Mouse (Mus musculus) olfactory bulb, adult 2 months (tissue): ENCODE data around the gene Rab12. TPM values are rescaled to one million over a fixed set of nuclear protein-coding genes. Genes with fewer than 3 reads are reported as not detected.

Source experiments
- H3K27ac ChIP-seq: fragments of 200-500 bp; 2 replicates; pipeline ENCODE4 v1.5.1; 2012; ENCODE audit warnings: low read depth, low read length; ENCODE audit not compliant: insufficient read depth
- H3K4me1 ChIP-seq: fragments of 200-500 bp; 2 replicates; pipeline ENCODE4 v1.6.1; 2012; ENCODE audit warnings: low read length; ENCODE audit not compliant: control insufficient read depth, insufficient read depth
- H3K4me3 ChIP-seq: fragments of 200-500 bp; 2 replicates; pipeline ENCODE4 v1.5.1; 2012; ENCODE audit warnings: mild to moderate bottlenecking, low read depth, low read length, moderate library complexity; ENCODE audit not compliant: insufficient read depth
- CTCF ChIP-seq: fragments of 200-500 bp; IDR thresholded peaks from 2 replicates; pipeline ENCODE4 v1.5.1; 2012; ENCODE audit warnings: low read depth, mild to moderate bottlenecking, low read length, moderate library complexity; ENCODE audit not compliant: insufficient read depth
- POLR2A ChIP-seq: fragments of 200-500 bp; IDR thresholded peaks from 2 replicates; pipeline ENCODE4 v1.6.1; 2012; ENCODE audit warnings: mild to moderate bottlenecking, low read depth, low read length, moderate library complexity; ENCODE audit not compliant: insufficient read depth
- WGBS: fragments of 180-500 bp; shearing (Covaris S2); methylation state at CpG from one replicate; pipeline ENCODE4 v1.1.7; 2018; 5-methylcytosine and 5-hydroxymethylcytosine counted together
- polyA plus RNA-seq: library from polyadenylated mRNA; stranded (reverse); fragments of >200 nt; gene quantifications from 2 replicates; pipeline ENCODE4 v1.2.4, GENCODE M21; 2012; ENCODE audit warnings: low replicate concordance; ENCODE audit not compliant: missing spikeins, insufficient read depth, insufficient read length

The Rab12 gene
- polyA plus RNA-seq, 1 experiment: not detected

GRCm38 (mm10) chr17:66451143-66451542, 68.4 kb downstream of the Rab12 start:
- Histone ChIP-seq H3K27ac (no peak overlapping the region), H3K4me3 (no peak overlapping the region), H3K4me1 (peaks cover 14% of the 10 kb centered on the region)
- no peak for TF ChIP-seq POLR2A
- peak; percentile 69; the same call in 1 of the 2 replicates for TF ChIP-seq CTCF
- WGBS: 2% methylated on average over 11 of the region's 11 CpGs

- Histone ChIP-seq H3K4me3 (peak overlapping the region; percentile 79; the same call in 1 of the 2 replicates), H3K27ac (no peak overlapping the region), H3K4me1 (peaks cover 16% of the 10 kb centered on the region)
- WGBS: 11% methylated on average over 18 of the region's 18 CpGs
- TF ChIP-seq CTCF (no peak), POLR2A (no peak)
These were observed 68.9 kb downstream of the Rab12 start for GRCm38 (mm10) chr17:66450526-66451070.

- Histone ChIP-seq H3K27ac (peak within 1 kb of the TSS; percentile 29), H3K4me3 (peak within 1 kb of the TSS; percentile 79), H3K4me1 (peaks cover 16% of the 10 kb centered on the region)
- no peak for TF ChIP-seq CTCF
- TF ChIP-seq POLR2A: peak; percentile 66
- WGBS: under 1% methylated on average over 75 of the region's 76 CpGs
These were observed 69.8 kb downstream of the Rab12 start, which contains the start of gene Mtcl1 for GRCm38 (mm10) chr17:66449460-66450341. Gene Mtcl1 (minus strand): TSS chr17:66449750.

GRCm38 (mm10) chr17:66448421-66449405, 70.8 kb downstream of the Rab12 start:
- Histone ChIP-seq H3K4me1 (peaks cover 23% of the 10 kb centered on the region), H3K4me3 (peak overlapping the region; percentile 79), H3K27ac (peak overlapping the region; percentile 17)
- TF ChIP-seq CTCF (peak; percentile 39; the same call in 1 of the 2 replicates), POLR2A (no peak)
- WGBS: under 1% methylated on average over 134 of the region's 136 CpGs

- TF ChIP-seq POLR2A: no peak
- no peak for TF ChIP-seq CTCF
- Histone ChIP-seq H3K4me3 (peak overlapping the region; percentile 79), H3K4me1 (peaks cover 23% of the 10 kb centered on the region), H3K27ac (no peak overlapping the region)
- whole genome bisulfite sequencing: 6% methylated on average over 13 of the region's 13 CpGs
These were observed 71.6 kb downstream of the Rab12 start for GRCm38 (mm10) chr17:66447978-66448377.

- Histone ChIP-seq H3K4me1 (peaks cover 23% of the 10 kb centered on the region), H3K27ac (peak overlapping the region; percentile 43; the same call in 1 of the 2 replicates), H3K4me3 (peak overlapping the region; percentile 79)
- WGBS: 42% methylated on average over 7 of the region's 7 CpGs
- TF ChIP-seq CTCF (no peak), POLR2A (no peak)
These were observed 72.6 kb downstream of the Rab12 start for GRCm38 (mm10) chr17:66447007-66447312.

- Histone ChIP-seq H3K4me1 (peaks cover 23% of the 10 kb centered on the region), H3K27ac (peak overlapping the region; percentile 43), H3K4me3 (peak overlapping the region; percentile 79)
- TF ChIP-seq CTCF: no peak; the same call in 1 of the 2 replicates
- no peak for TF ChIP-seq POLR2A
- WGBS: 47% methylated on average over 7 of the region's 7 CpGs
These were observed 73.1 kb downstream of the Rab12 start for GRCm38 (mm10) chr17:66446196-66447006.

Other genes with a start within 250 kb of the Rab12 start
- not detected in 2 replicates for gene Mtcl1, start 70.0 kb downstream of the Rab12 start, polyA plus RNA-seq
- gene Themis3, start 74.9 kb upstream of the Rab12 start, polyA plus RNA-seq: not detected in 2 replicates